Mouse (Mus musculus): ENCODE results near the gene Kcng4.

GRCm38 (mm10) chr8:119675457-119675856 lies 40.0 kb upstream of the Kcng4 start:
- TF ChIP-seq POLR2A (IDR thresholded peaks at IDR 0.05; ENCODE audit: insufficient read length, low read depth): no peak
- TF ChIP-seq CEBPB (IDR thresholded peaks at IDR 0.05; ENCODE audit: insufficient read depth, poor library complexity, severe bottlenecking): no peak
- no peak for TF ChIP-seq USF1 (IDR thresholded peaks at IDR 0.05; ENCODE audit: low read depth)
- no peak for TF ChIP-seq MYOD1 (IDR thresholded peaks at IDR 0.05; ENCODE audit: control insufficient read depth in 1 of 3, insufficient read length in 2 of 3, low read depth in 2 of 3)
- no peak for TF ChIP-seq MYOG (IDR thresholded peaks at IDR 0.05; ENCODE audit: control insufficient read depth in 1 of 3, insufficient read depth in 1 of 3, insufficient read length in 2 of 3, low read depth in 2 of 3)
- no peak for TF ChIP-seq POLR2AphosphoS2 (IDR thresholded peaks at IDR 0.05; ENCODE audit: insufficient read length, low read depth)
- no peak for TF ChIP-seq TCF12 (IDR thresholded peaks at IDR 0.05; ENCODE audit: insufficient read depth, poor library complexity, severe bottlenecking)
- TF ChIP-seq SRF (IDR thresholded peaks at IDR 0.05; ENCODE audit: control insufficient read depth, insufficient read length, low read depth): no peak
- TF ChIP-seq MAX (IDR thresholded peaks at IDR 0.05; ENCODE audit: low read depth): no peak

Data from myocyte (in vitro differentiated cells).